Mouse (Mus musculus) left cerebral cortex, adult 2 months (tissue): ENCODE measurements around the gene Cdc20b. TPM values are rescaled to one million over a fixed set of nuclear protein-coding genes. Genes with fewer than 3 reads are reported as not detected.
A peak's percentile ranks its signal among the peaks of the same experiment; 100 is the strongest.

Source experiments
- DNase-seq, 2 experiments: peaks; one replicate each; pipeline ENCODE4 v3.0.0; 2021 to 2022; ENCODE audit warnings: low spot score in 2 of 2, mixed read lengths in 1 of 2; ENCODE audit errors: extremely low spot score in 1 of 2
- H3K27ac ChIP-seq: fragments of 200-600 bp; 2 replicates; pipeline ENCODE4 v1.8.1; 2022
- H3K4me3 ChIP-seq: fragments of 200-600 bp; 2 replicates; pipeline ENCODE4 v1.8.1; 2022
- CTCF ChIP-seq: fragments of 200-600 bp; IDR thresholded peaks from 2 replicates; pipeline ENCODE4 v1.8.1; 2022; ENCODE audit warnings: antibody characterized with exemption, mild to moderate bottlenecking, moderate library complexity
- intact Hi-C: fragments of 180-260 bp; cut with DNase I; formaldehyde crosslinking; loops from one replicate; pipeline ENCODE4 v1.15.1; 2025
- total RNA-seq, 2 experiments: library from RNA; stranded (reverse); gene quantifications; 2 replicates each; pipeline ENCODE4 v1.2.3; 2021

The Cdc20b gene
- total RNA-seq, 2 experiments from 2014 or later: 0.29 TPM; not detected in 1

DNA sequence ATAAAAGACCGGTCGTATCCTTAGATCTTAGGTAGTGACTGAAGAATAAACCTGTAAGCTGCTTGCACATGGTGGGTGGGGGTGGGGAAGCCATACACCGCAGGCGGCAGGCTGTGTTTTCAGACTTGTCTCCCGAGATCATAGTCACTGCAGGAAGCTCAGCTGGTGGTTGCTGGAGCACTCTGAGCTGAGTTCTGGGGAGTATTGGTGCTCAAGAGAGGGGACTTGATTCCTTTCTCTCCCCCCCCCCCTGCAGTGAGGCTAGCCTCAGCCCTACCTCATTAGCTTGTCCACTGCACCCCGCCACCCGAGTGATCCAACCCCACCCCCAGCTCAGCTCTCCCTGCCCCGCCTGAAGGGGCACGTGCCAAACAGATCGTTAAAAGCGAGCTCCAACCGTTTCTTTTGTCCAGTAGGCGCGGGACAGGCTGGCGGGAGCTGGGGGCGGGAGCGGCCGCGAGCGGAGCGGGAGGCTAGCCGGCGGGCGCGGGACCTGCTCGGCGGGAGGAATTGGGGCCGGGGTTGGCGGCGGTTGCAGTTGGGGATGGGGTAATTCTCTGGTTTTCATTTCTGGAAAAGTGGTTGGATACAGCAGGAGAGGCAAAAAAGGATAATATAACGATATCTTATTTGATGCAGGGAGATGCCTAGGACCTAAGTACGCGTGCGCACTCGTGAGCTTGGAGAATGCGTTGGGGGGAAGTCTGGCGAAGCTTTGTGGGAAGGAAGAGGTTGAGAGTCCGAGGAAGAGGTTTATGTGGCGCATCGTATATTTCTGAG lies 2.9 kb upstream of the Cdc20b start:
- intact Hi-C loops: no loop called here
- peak; percentile 32 for DNase-seq
- no peak for TF ChIP-seq CTCF
- peak overlapping the region; percentile 64 for H3K4me3 ChIP-seq
- H3K27ac ChIP-seq: no peak overlapping the region

GRCm38 (mm10) chr13:113032831-113033230 lies 2.1 kb upstream of the Cdc20b start:
- intact Hi-C loops: no loop called here
- Histone ChIP-seq H3K4me3 (no peak overlapping the region), H3K27ac (no peak overlapping the region)
- DNase-seq: no peak
- no peak for TF ChIP-seq CTCF

DNA sequence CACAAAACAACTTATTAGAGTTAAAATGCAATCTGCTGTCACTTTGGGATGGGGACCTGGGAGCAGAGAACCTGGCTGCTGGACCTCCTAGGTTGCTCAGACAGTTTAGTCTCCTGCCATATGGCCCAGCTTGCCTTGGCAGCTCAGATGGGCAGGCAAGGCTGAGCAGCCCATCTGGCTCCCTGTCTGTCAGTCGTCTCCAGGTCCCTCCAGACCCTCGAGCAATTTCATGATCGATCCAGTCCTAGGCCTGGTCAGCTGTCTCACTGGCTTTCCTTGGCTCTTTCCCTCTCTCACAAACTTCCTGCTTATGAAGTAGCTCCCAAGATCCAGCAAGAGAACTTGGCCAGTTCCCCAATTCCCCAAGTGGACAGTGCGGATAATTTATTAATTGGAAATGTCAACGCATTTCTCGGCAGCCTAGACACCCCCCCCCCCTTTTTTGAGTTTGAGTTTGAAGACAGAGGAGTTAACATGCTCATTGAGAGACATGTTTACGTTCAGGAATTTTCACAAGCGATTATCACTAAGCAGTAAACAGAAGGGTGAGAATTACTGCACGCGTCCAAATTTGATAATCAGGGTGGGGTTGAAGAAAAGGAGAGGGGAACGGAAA lies 532 bp upstream of the Cdc20b start:
- intact Hi-C loops: no loop called here
- DNase-seq: no peak
- peak overlapping the region; percentile 52; the same call in 1 of the 2 replicates for H3K4me3 ChIP-seq
- no peak overlapping the region for H3K27ac ChIP-seq
- TF ChIP-seq CTCF: no peak

DNA sequence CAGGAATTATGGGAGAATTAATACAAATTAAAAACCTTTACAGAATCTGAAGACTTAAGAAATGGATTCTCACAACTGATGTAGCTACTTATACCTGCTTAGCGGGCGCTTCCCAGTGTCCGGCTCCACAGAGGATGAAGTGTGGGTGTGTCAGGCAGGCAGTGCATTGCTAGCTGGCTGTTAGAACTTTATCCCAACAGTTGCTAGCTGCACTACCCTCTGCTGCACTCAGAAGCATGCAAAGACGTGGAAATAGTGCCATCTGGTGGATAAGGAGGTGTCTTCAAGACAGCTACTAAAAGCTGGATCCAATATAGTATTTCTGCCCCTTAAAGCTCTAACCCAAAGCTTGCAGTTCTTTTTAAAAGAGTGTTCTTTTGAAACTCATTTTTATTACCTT lies 941 bp downstream of the Cdc20b start:
- peak; percentile 88 for TF ChIP-seq CTCF
- no peak overlapping the region for H3K27ac ChIP-seq
- peak; percentile 64 to 69 for DNase-seq
- intact Hi-C loops: loop anchor here (1.0 to 2.0 kb wide), 4 partner anchors 37 to 362 kb away; partner anchors contain the start of genes Dhx29 and Mtrex
- H3K4me3 ChIP-seq: no peak overlapping the region

GRCm38 (mm10) chr13:113044876-113045275 lies 10.0 kb downstream of the Cdc20b start:
- intact Hi-C loops: loop anchor here (5.0 to 10.0 kb wide), 2 partner anchors 572 to 630 kb away; partner anchors contain the start of gene Snx18
- no peak for DNase-seq
- Histone ChIP-seq H3K27ac (no peak overlapping the region), H3K4me3 (no peak overlapping the region)
- no peak for TF ChIP-seq CTCF

- Histone ChIP-seq H3K4me3 (peak overlapping the region; percentile 49), H3K27ac (no peak overlapping the region)
- no peak for DNase-seq
- intact Hi-C loops: loop anchor here (1.0 to 10.0 kb wide), 4 partner anchors 93 to 629 kb away; partner anchors contain the start of gene Snx18
- TF ChIP-seq CTCF: no peak
Observed at GRCm38 (mm10) chr13:113045458-113046110, 10.7 kb downstream of the Cdc20b start.

GRCm38 (mm10) chr13:113046211-113046883 lies 11.4 kb downstream of the Cdc20b start, which contains the start of gene Gpx8:
TSS of gene Gpx8 (minus strand) at chr13:113046410.
- TF ChIP-seq CTCF: peak; percentile 61
- intact Hi-C loops: loop anchor here (1.0 to 10.0 kb wide), 4 partner anchors 92 to 628 kb away; partner anchors contain the start of gene Snx18
- DNase-seq: peak; percentile 18 to 36
- peak within 1 kb of the TSS; percentile 49 for H3K4me3 ChIP-seq
- H3K27ac ChIP-seq: no peak within 1 kb of the TSS

DNA sequence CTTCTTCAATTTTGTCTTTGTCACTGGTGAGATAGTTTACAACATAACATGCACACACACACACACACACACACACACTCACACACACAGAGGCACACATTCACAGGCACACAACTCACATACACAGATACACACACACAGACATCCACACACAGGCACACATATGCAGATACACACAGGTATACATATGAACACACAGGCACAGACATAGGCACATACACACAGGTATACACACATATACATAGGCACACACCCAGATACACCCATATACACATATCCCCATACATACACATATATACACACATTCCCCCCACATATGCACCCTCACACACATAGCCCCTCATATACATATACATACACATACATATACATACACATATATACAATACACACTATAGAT lies 12.1 kb downstream of the Cdc20b start:
- no peak for DNase-seq
- H3K4me3 ChIP-seq: no peak overlapping the region
- no peak for TF ChIP-seq CTCF

DNA sequence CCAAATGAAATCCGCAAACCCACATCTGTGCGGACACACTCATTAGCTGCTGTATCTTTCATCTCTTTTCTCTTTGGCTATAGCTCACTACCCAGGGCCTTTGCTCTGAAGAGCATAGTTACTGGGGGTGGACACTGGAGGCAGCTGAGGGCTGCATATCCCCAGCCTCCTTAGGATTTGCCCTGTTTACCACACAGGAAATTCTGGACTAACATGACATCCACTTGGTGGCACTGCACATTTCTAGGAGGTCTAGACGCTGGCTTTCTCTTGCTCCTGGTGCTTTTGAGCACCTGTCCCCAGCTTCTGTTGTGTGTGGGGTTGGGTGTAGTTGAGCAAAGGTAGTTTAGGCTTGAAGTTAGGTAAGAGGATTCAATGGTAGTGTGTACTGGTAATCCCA lies 12.7 kb downstream of the Cdc20b start:
- no peak overlapping the region for H3K27ac ChIP-seq
- intact Hi-C loops: loop anchor here (2.0 to 10.0 kb wide), 4 partner anchors 91 to 627 kb away; partner anchors contain the start of gene Snx18
- no peak; the same call in 1 of the 2 replicates for TF ChIP-seq CTCF
- no peak for DNase-seq
- no peak overlapping the region for H3K4me3 ChIP-seq

More for the DNA sequence above, 12.1 kb downstream of the Cdc20b start:
- intact Hi-C loops: loop anchor here (2.0 to 10.0 kb wide), 3 partner anchors 92 to 628 kb away; partner anchors contain the start of gene Snx18
- H3K27ac ChIP-seq: no peak overlapping the region

- H3K4me3 ChIP-seq: no peak overlapping the region
- no peak for TF ChIP-seq CTCF
- no peak for DNase-seq
- H3K27ac ChIP-seq: no peak overlapping the region
- intact Hi-C loops: no loop called here
Observed at GRCm38 (mm10) chr13:113054230-113054629, 19.3 kb downstream of the Cdc20b start.

- DNase-seq: peak in 1 of 2 experiments; percentile 24
- peak; percentile 49 for TF ChIP-seq CTCF
- intact Hi-C loops: no loop called here
- no peak overlapping the region for H3K4me3 ChIP-seq
- H3K27ac ChIP-seq: no peak overlapping the region
Observed at GRCm38 (mm10) chr13:113055826-113056225, 20.9 kb downstream of the Cdc20b start.
